21 mouse cellular contexts compared by ENCODE assay signal in the genomic region with DNA sequence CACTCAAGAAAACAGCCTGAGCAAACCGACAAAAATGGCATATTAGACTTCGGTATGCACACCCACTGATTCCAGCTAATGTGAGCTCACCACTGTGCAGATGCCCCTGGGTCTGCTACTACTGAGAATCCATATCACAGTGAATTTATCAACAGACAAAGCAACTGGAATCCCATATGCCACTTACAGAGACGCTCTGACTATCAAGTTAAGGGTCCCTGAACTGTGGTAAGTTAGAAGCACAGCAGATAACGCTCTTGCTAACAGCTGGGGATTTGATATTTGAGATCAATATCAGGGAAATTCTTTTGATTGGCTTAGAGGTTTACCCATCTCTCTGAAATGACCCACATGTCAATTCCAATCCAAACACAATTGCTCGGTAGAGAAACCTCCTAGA.
DNase-seq lines count a peak whose midpoint lies in the region; ATAC-seq lines count a peak whose summit lies in the region.
"Had no signal": no experiment of that assay in that cellular context is flagged by ENCODE, and none has a peak within 500 bp of the region (broad histone marks: within the 10 kb centered on the region; RNA-seq: fewer than 3 reads in every experiment).

No protein-coding gene starts in this region.

- no peaks in the 10 kb centered on the region for H3K36me3 ChIP-seq in forebrain, embryonic 11.5 days (ENCODE audit: control insufficient read depth, insufficient read depth, low read length)
- no peaks in the 10 kb centered on the region for H3K36me3 ChIP-seq in forebrain, embryonic 16.5 days (ENCODE audit: control insufficient read depth, insufficient read depth)
- no peaks in the 10 kb centered on the region for H3K36me3 ChIP-seq in midbrain, embryonic 11.5 days (ENCODE audit: control insufficient read depth, insufficient read depth, low read length)
- no peaks in the 10 kb centered on the region for H3K36me3 ChIP-seq in midbrain, embryonic 14.5 days (ENCODE audit: control insufficient read depth, insufficient read depth, low read length)
- no peaks in the 10 kb centered on the region for H3K36me3 ChIP-seq in embryonic facial prominence, embryonic 12.5 days
- H3K36me3 ChIP-seq: limb, embryonic 13.5 days; liver, embryonic 12.5 days; midbrain, embryonic 13.5 days; neural tube, embryonic 12.5 days had no signal

- H3K4me3 ChIP-seq in forebrain, embryonic 11.5 days (ENCODE audit: low read depth, low read length): no peak overlapping the region
- H3K4me3 ChIP-seq in forebrain, embryonic 16.5 days (replicated peaks; ENCODE audit: low read length): no peak overlapping the region
- H3K4me3 ChIP-seq in midbrain, embryonic 11.5 days (ENCODE audit: low read depth, low read length): no peak overlapping the region
- H3K4me3 ChIP-seq in midbrain, embryonic 14.5 days (replicated peaks; ENCODE audit: low read depth, low read length): no peak overlapping the region
- H3K4me3 ChIP-seq in embryonic facial prominence, embryonic 12.5 days: no peak overlapping the region
- H3K4me3 ChIP-seq: limb, embryonic 13.5 days; liver, embryonic 12.5 days; midbrain, embryonic 13.5 days; neural tube, embryonic 12.5 days had no signal

- H3K4me2 ChIP-seq in forebrain, embryonic 11.5 days (ENCODE audit: low read depth, low read length, severe bottlenecking): no peak overlapping the region
- H3K4me2 ChIP-seq in forebrain, embryonic 16.5 days (ENCODE audit: low read length): no peak overlapping the region
- H3K4me2 ChIP-seq in midbrain, embryonic 11.5 days: no peak overlapping the region
- no peak overlapping the region for H3K4me2 ChIP-seq in midbrain, embryonic 14.5 days (ENCODE audit: low read length)
- no peak overlapping the region for H3K4me2 ChIP-seq in embryonic facial prominence, embryonic 12.5 days (replicated peaks)
- H3K4me2 ChIP-seq: limb, embryonic 13.5 days; liver, embryonic 12.5 days; midbrain, embryonic 13.5 days; neural tube, embryonic 12.5 days had no signal

- no peak for DNase-seq in forebrain, embryonic 11.5 days (ENCODE audit: low spot score)
- peak; percentile 86 for DNase-seq in midbrain, embryonic 11.5 days (ENCODE audit: low spot score, missing footprints)
- DNase-seq in midbrain, embryonic 14.5 days: no peak
- DNase-seq in urinary bladder, adult 2 months (ENCODE audit: low spot score): no peak
- no peak for DNase-seq in ovary, postnatal 36 days (ENCODE audit: low spot score)
- DNase-seq: cerebellum, adult 18-20 months; cerebellum, postnatal 14 days; heart, postnatal 4 days; kidney, adult 18-20 months; lung, adult 18-20 months; lung, postnatal 14 days; thymus, adult 18-20 months; thymus, postnatal 36 days had no signal

- no peaks in the 10 kb centered on the region for H3K27me3 ChIP-seq in forebrain, embryonic 11.5 days (ENCODE audit: control insufficient read depth, insufficient read depth, low read length)
- no peaks in the 10 kb centered on the region for H3K27me3 ChIP-seq in forebrain, embryonic 16.5 days (replicated peaks; ENCODE audit: control insufficient read depth, insufficient read depth, low read length)
- peaks cover 21% of the 10 kb centered on the region for H3K27me3 ChIP-seq in midbrain, embryonic 11.5 days (ENCODE audit: control insufficient read depth, insufficient read depth, low read length)
- peaks cover 31% of the 10 kb centered on the region for H3K27me3 ChIP-seq in midbrain, embryonic 14.5 days (ENCODE audit: control insufficient read depth, insufficient read depth, low read length)
- H3K27me3 ChIP-seq in embryonic facial prominence, embryonic 12.5 days: no peaks in the 10 kb centered on the region
- H3K27me3 ChIP-seq: limb, embryonic 13.5 days; liver, embryonic 12.5 days; neural tube, embryonic 12.5 days had no signal

- no peaks in the 10 kb centered on the region for H3K9me3 ChIP-seq in forebrain, embryonic 11.5 days (ENCODE audit: control insufficient read depth, low read length)
- no peaks in the 10 kb centered on the region for H3K9me3 ChIP-seq in forebrain, embryonic 16.5 days (ENCODE audit: control insufficient read depth, low read length)
- no peaks in the 10 kb centered on the region for H3K9me3 ChIP-seq in midbrain, embryonic 11.5 days (ENCODE audit: control insufficient read depth, low read length)
- no peaks in the 10 kb centered on the region for H3K9me3 ChIP-seq in midbrain, embryonic 14.5 days (ENCODE audit: control insufficient read depth, low read length)
- no peaks in the 10 kb centered on the region for H3K9me3 ChIP-seq in embryonic facial prominence, embryonic 12.5 days
- H3K9me3 ChIP-seq: limb, embryonic 13.5 days; liver, embryonic 12.5 days; midbrain, embryonic 13.5 days; neural tube, embryonic 12.5 days had no signal

- H3K27ac ChIP-seq in forebrain, embryonic 11.5 days (ENCODE audit: low read depth, low read length): peak overlapping the region; percentile 25; the same call in 1 of the 2 replicates
- no peak overlapping the region for H3K27ac ChIP-seq in forebrain, embryonic 16.5 days (ENCODE audit: low read length)
- H3K27ac ChIP-seq in midbrain, embryonic 11.5 days (ENCODE audit: low read depth, low read length): peak overlapping the region; percentile 16; the same call in 1 of the 2 replicates
- no peak overlapping the region for H3K27ac ChIP-seq in midbrain, embryonic 14.5 days (replicated peaks; ENCODE audit: low read depth, low read length)
- H3K27ac ChIP-seq in embryonic facial prominence, embryonic 12.5 days: peak overlapping the region; percentile 59
- H3K27ac ChIP-seq: kidney, postnatal 0 days; limb, embryonic 13.5 days; liver, embryonic 12.5 days; midbrain, embryonic 13.5 days; neural tube, embryonic 12.5 days had no signal

- peaks cover 4% of the 10 kb centered on the region; the same call in 1 of the 2 replicates for H3K4me1 ChIP-seq in forebrain, embryonic 11.5 days (replicated peaks; ENCODE audit: control insufficient read depth, insufficient read depth, low read length)
- H3K4me1 ChIP-seq in forebrain, embryonic 16.5 days (replicated peaks; ENCODE audit: control insufficient read depth, insufficient read depth, low read length): no peaks in the 10 kb centered on the region
- peaks cover 6% of the 10 kb centered on the region for H3K4me1 ChIP-seq in midbrain, embryonic 11.5 days (ENCODE audit: control insufficient read depth, insufficient read depth, low read length)
- no peaks in the 10 kb centered on the region for H3K4me1 ChIP-seq in midbrain, embryonic 14.5 days (ENCODE audit: control insufficient read depth, insufficient read depth, low read length)
- peaks cover 12% of the 10 kb centered on the region for H3K4me1 ChIP-seq in embryonic facial prominence, embryonic 12.5 days
- H3K4me1 ChIP-seq: neural tube, embryonic 12.5 days had no signal

- H3K9ac ChIP-seq in forebrain, embryonic 11.5 days (ENCODE audit: low read length): no peak overlapping the region
- no peak overlapping the region for H3K9ac ChIP-seq in forebrain, embryonic 16.5 days (replicated peaks; ENCODE audit: low read depth, low read length)
- no peak overlapping the region for H3K9ac ChIP-seq in midbrain, embryonic 11.5 days (ENCODE audit: low read length)
- H3K9ac ChIP-seq in midbrain, embryonic 14.5 days (replicated peaks; ENCODE audit: low read length): no peak overlapping the region
- H3K9ac ChIP-seq in embryonic facial prominence, embryonic 12.5 days: no peak overlapping the region
- H3K9ac ChIP-seq: limb, embryonic 13.5 days; liver, embryonic 12.5 days; midbrain, embryonic 13.5 days; neural tube, embryonic 12.5 days had no signal

- ATAC-seq in forebrain, embryonic 11.5 days (replicated peaks; ENCODE audit: low FRiP score): no peak
- no peak for ATAC-seq in forebrain, embryonic 16.5 days
- no peak for ATAC-seq in midbrain, embryonic 11.5 days (ENCODE audit: low FRiP score)
- no peak for ATAC-seq in midbrain, embryonic 14.5 days (ENCODE audit: low FRiP score, low TSS enrichment)
- no peak for ATAC-seq in embryonic facial prominence, embryonic 12.5 days (ENCODE audit: insufficient number of reproducible peaks, insufficient read depth, low FRiP score, low TSS enrichment)
- ATAC-seq: inflammation-experienced regulatory T-cells, adult 6 months; liver, embryonic 12.5 days had no signal

- WGBS in forebrain, embryonic 11.5 days: 64% methylated on average over 5 of the region's 5 CpGs
- 74% methylated on average over 5 of the region's 5 CpGs for WGBS in forebrain, embryonic 16.5 days
- 56% methylated on average over 5 of the region's 5 CpGs for WGBS in midbrain, embryonic 11.5 days
- 48% methylated on average over 5 of the region's 5 CpGs for WGBS in midbrain, embryonic 14.5 days
- WGBS in embryonic facial prominence, embryonic 12.5 days: 38% methylated on average over 5 of the region's 5 CpGs

Comparison
In these comparisons a context has a peak if more than half of its experiments do, and no peak if none do; other contexts are left out.
1. H3K27ac ChIP-seq: peak in forebrain, embryonic 11.5 days (single experiment), midbrain, embryonic 11.5 days (single experiment) and embryonic facial prominence, embryonic 12.5 days (single experiment); none in forebrain, embryonic 16.5 days (single experiment) and midbrain, embryonic 14.5 days (single experiment).